Mouse (Mus musculus) urinary bladder, adult 2 months (tissue): ENCODE measurements around the gene Lrp2. TPM values are rescaled to one million over a fixed set of nuclear protein-coding genes. Genes with fewer than 3 reads are reported as not detected.
"Not testable (repeated sequence)": the region's sequence is repeated elsewhere in the genome, so short reads cannot be mapped to it uniquely, and the experiment has no call there.

Experiments
- DNase-seq: peaks from one replicate; pipeline ENCODE4 v3.0.0; 2022; ENCODE audit warnings: low spot score
- polyA plus RNA-seq: library from polyadenylated mRNA; depleted of rRNA; stranded (reverse); fragments of >200 nt; gene quantifications from 2 replicates; pipeline ENCODE4 v1.2.3, GENCODE M21; 2012

Lrp2 gene
- polyA plus RNA-seq, 1 experiment: 0.22 TPM

DNA sequence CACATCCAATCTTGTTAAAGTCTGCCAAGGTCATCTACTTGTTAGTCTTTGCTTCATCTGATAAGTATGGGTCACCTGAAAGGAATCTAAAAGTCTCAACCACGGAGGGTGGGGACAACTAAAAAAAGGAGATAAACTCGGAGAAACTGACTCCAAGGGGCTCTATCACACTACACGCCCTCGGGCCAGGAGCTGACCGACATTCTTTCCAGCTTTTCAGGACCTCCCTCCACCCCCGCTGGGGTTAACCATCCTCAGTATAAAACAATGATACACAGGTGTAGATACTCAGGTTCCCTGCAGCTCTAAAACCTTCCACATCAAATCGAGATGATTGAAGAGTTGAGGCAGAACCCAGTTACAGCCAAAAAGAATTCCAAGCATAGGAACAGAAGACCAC, 3.0 kb downstream of the Lrp2 start:
- DNase-seq: no peak

DNA sequence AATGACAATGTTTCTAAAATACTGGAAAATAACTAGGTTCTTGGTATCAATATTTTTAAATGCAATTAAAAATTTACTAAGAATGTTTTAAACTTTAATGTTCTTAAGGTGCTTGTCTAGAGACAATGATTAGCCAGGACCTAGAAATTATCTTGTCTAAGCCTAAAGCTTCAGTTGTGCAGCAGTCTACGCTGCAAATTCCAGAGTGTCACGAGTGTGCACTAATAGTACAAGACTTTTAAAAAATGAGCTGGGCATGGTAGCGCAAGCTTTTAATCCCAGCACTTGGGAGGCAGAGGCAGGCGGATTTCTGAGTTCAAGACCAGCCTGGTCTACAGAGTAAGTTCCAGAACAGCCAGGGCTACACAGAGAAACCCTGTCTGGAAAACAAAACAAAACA, 3.8 kb downstream of the Lrp2 start:
- DNase-seq: not testable (repeated sequence)

GRCm38 (mm10) chr2:69580091-69580490, 5.8 kb downstream of the Lrp2 start:
- no peak for DNase-seq

DNA sequence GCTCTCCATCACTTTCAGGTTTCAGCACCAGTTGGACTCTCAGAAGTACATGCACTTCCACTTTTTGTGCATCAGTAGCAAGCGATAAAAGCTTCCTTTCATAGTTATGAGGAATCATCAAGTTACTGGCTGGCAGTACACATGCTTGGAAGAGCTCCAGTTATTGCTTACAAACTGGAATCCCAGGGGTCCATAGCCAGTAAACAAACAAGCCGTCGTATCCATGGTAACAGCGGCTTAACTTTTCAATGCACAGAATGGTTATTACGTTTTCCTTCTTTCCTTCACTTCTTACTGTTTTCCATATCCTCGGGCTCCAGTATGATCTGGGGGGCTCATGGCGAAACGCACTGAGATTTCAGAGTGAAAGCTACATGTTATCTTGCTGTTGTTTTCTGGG, 7.7 kb downstream of the Lrp2 start:
- no peak for DNase-seq

GRCm38 (mm10) chr2:69576531-69576930, 9.3 kb downstream of the Lrp2 start:
- no peak for DNase-seq

DNA sequence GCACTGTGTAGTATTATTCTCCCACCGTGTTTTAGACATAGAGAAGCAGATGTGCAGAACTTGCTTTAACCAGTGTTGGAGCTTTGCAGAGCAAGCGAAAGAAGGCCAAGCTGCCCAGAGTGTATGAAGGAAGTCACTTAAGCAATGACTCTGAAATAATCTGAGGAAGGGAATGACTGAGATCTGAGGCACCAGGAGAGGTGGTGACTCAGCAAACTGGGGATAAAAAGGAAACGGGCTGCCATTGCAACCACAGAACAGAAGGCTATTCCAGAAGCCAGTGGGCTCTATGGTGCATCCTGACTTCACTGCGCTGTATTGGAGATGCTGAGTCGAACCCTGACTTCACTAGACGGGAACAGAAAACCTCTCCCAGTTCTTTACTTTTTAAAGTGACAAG, 10.9 kb downstream of the Lrp2 start:
- no peak for DNase-seq

DNA sequence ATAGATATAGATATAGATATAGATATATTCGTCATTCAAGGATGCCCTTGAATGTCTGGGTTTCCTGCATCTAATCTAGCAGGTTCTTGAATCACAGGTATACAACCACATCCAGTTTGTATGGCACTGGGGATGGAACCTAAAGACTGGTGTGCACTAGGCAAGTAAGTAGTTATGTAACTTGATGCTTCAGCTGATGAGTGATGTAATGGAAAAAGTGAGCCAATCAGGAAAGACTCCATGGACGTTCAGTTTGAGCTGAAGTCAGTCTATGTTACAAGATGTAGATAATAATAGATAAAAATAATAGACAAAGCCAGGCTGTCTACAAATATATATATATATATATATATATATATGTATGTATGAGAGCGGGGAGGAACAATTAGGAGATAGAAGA, 11.6 kb downstream of the Lrp2 start:
- no peak for DNase-seq

DNA sequence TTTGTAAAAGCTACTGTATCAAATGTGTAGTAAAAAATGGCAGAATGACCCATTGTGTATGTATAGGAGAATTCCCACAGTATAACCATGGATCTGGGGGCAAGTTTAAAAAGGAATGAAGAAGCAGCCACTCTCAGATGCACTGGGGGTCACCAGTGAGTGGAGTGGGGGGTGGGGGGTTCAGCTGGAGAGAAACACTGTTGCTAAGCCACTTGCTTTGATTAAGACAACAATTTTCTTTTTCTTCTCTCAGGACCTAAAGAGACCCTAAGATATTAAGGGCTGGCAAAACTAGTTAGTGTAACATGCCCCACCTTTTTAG, 12.2 kb downstream of the Lrp2 start:
- no peak for DNase-seq

DNA sequence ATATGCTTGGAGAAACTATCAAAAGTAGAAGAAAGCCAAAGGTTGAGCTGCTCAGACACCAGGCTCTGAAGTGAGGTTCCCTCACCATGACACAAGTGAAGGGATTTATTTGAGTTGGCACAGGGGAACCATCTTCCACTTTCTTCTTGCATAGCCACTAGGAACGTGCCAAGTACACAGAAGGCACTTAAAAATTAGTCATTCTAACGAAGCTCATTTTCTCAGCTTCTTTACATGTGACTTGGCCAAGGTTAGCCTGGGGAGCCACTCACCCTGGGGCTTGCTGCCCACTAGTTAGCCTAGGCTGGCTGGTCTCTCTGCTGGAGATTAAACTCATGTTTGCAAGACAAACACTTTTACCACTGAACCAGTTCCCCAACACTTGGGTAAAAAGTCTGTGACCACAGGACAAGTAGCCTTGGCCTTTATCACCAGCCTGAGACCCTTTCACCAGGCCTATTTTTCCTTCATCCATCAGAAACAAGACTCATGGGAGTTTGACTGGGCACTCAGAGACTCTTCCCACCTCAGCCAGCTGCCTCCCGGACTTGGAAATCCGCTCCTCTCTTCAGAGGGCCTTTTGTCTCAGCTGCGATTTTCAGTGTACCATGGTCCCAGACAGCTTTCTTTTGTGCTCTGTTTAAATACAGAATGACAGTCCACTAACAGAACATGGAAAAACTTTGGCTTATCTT, 12.7 kb downstream of the Lrp2 start:
- no peak for DNase-seq

DNA sequence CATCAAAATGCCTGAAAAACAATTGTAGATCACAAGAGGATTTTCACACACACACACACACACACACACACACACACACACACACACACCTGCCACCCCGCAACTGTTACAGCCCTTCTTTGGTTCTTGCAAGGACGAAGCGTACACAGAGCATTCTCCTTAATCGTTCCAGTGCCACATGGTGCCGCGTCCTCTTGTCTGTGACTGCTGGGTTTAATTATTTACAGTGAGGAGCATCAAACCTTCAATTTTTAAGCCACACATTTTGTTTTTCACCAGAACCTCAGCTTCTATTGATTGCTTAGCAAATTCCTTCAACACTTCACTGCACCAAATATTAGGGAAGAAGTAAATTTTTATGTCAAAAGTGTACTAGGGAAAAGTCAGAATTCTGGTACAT, 15.3 kb downstream of the Lrp2 start:
- DNase-seq: no peak

DNA sequence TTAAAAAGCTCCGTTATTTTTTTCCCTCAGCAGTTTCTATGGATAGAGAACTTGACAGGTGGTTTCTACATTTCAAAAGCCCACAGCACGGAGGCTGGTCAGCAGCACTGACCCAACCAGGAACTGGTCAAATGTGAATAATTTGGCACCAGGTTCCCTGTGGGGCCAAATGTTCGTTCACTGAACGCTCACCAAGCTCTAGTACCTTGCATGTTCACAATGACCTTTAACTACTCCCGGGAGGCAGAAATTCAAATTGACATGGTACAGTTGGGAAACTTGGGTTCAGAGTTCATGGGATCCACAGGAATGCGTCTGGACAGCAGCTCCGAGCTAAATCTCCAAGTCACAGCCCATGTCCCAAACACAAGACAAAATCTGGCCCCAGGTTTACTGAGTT, 19.6 kb downstream of the Lrp2 start:
- DNase-seq: no peak

GRCm38 (mm10) chr2:69563492-69563891, 22.4 kb downstream of the Lrp2 start:
- no peak for DNase-seq

- DNase-seq: no peak
These were observed 23.1 kb downstream of the Lrp2 start for GRCm38 (mm10) chr2:69562761-69563160.

- DNase-seq: no peak
These were observed 25.6 kb downstream of the Lrp2 start for GRCm38 (mm10) chr2:69560221-69560620.

GRCm38 (mm10) chr2:69559380-69559779, 26.5 kb downstream of the Lrp2 start:
- DNase-seq: no peak

- no peak for DNase-seq
These were observed 29.2 kb downstream of the Lrp2 start for GRCm38 (mm10) chr2:69556686-69557085.

GRCm38 (mm10) chr2:69551639-69552038, 34.2 kb downstream of the Lrp2 start:
- DNase-seq: no peak

DNA sequence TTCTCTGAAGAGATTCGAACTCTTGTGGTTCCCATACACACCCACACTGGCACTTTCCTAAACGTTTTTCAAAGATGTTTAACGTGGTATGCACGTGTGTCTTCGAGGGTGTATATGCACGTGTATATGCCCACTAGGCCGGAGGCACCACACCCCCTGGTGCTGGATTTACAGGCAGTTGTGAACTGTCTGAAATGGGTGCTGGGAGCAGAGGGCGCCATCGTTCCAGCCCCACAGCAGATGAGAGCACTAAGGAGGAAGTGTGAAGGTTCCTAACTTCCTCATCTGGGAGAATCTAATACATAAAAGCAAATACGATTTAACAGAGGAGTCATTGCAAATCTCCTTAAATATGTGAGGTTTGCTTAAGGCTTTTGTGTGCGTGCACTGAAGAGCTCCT, 39.0 kb downstream of the Lrp2 start:
- DNase-seq: no peak

DNA sequence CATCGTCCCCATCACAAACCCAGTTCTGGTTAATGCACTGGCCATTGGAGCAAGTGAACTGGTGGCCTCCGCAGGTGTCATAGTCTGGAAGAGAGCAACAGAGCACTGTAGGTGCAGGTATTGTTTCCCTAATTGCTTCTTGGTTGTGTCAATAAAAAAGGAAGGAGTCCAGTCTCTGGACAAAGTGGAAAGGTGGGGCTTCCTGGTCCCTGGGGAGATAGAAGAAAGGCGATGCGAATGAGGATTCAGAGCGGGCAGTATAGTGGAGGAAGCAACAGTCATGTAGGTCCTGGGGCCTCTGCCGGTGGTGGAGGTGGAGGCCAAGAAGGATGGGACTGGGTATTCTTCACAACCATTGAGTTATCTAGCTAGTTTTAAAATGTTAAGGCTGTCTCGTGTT, 49.8 kb downstream of the Lrp2 start:
- no peak for DNase-seq

GRCm38 (mm10) chr2:69531528-69532055, 54.3 kb downstream of the Lrp2 start:
- DNase-seq: no peak

DNA sequence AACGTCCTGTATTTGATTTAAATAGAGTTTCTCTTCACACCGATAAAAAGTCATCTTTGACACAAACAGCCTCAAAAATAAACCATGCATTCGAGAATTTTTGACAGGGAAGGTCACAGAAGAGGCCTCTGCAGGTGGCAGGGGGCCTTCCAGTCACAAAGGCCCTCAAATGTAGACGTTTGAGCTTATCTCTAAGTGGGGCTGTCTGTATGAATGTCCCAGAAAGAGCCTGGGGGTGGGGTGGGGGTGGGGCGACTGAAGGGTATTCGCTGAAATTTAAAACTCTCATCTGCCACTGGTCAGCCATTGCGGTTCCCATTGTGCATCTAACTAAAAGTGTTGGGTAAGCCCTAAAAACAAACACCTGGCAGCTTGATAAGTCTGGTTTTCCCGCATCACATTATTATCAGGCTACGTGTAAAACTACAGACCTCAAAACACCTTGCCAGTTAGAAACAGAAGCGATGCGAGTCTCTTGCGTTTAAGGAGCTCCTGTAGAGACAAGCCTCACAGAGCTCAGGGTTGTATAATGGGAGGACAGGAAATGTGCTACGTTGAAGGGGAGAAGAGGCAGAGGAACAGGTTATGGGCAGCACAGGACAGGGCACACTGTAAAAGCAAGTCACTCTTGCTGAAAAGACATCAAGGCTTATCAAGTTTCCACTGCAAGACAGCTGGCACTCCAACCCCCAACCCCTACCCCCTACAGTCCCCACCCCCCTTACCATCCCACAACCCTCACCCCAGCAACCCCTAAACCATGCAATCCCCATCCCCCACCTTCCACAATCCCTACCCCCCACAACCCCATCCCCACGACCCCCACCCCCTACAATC, 55.0 kb downstream of the Lrp2 start:
- no peak for DNase-seq

DNA sequence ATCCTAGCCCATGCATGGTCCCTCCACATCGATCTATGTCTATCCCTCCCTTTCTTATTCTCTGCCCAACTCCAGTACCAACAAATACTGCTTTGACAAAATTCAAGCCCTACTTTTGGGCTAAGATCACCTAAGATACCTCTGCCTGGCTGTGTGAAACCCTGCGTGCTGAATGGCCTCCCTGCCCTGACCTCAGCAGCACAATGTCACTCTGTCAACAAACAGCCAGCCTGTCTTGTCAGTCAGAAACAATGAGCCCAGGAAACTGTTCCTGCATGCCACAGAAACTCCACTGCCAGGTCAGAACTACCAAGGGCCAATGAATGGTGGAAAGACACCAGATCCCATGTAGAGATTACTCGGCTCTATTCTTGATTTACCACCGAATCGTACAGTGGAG, 55.7 kb downstream of the Lrp2 start:
- no peak for DNase-seq

DNA sequence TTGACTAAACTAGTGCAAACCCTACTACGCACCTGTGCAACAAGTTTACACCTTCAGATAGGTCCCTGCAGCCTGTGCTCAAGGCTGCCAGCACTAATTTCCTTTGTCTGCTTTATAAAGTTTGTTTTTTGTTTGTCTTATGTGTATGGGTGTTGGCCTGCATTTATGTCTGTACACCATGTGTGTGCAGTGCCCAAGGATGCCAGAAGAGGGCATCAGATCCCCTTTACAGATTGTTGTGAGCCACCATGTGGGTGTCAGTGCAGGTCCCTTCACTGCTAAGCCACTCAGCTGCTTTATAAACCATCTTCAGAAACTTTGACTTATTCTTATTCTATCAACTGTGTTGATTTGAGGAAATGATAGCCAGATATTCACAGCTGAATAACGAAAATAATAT, 65.6 kb downstream of the Lrp2 start:
- DNase-seq: no peak
